Mouse (Mus musculus) forebrain, embryonic 14.5 days (tissue): ENCODE measurements around the gene Med19. TPM values are rescaled to one million over a fixed set of nuclear protein-coding genes. Genes with fewer than 3 reads are reported as not detected.
"Not testable (repeated sequence)": the region's sequence is repeated elsewhere in the genome, so short reads cannot be mapped to it uniquely, and the experiment has no call there.

ENCODE experiments used
- ATAC-seq: fragments of 200-750 bp; cut with Nextera tagmentation; 2 replicates; pipeline ENCODE4 v1.8.0; 2017; ENCODE audit warnings: mild to moderate bottlenecking, moderate library complexity
- DNase-seq: peaks from one replicate; pipeline ENCODE4 v3.0.0-alpha.2; 2015; ENCODE audit warnings: low spot score
- H3K27ac ChIP-seq: fragments of 300-500 bp; sonication (generic); 2 replicates; pipeline ENCODE4 v1.5.1; 2014; ENCODE audit warnings: low read depth, mild to moderate bottlenecking, control low read depth, low read length, moderate library complexity
- H3K27me3 ChIP-seq: fragments of 300-500 bp; sonication (generic); replicated peaks from 2 replicates; pipeline ENCODE4 v1.6.1; 2014; ENCODE audit warnings: low read length, control low read depth, mixed read lengths; ENCODE audit not compliant: control insufficient read depth, insufficient read depth
- H3K36me3 ChIP-seq: fragments of 300-500 bp; sonication (generic); 2 replicates; pipeline ENCODE4 v1.6.1; 2014; ENCODE audit warnings: low read length, control low read depth; ENCODE audit not compliant: control insufficient read depth, insufficient read depth
- H3K4me1 ChIP-seq: fragments of 300-500 bp; sonication (generic); 2 replicates; pipeline ENCODE4 v1.6.1; 2014; ENCODE audit warnings: antibody characterized with exemption, low read length, control low read depth; ENCODE audit not compliant: control insufficient read depth, insufficient read depth
- H3K4me2 ChIP-seq: fragments of 300-500 bp; sonication (generic); 2 replicates; pipeline ENCODE4 v1.6.1; 2014; ENCODE audit warnings: mild to moderate bottlenecking, control low read depth, low read length
- H3K4me3 ChIP-seq: fragments of 300-500 bp; sonication (generic); 2 replicates; pipeline ENCODE4 v1.5.1; 2014; ENCODE audit warnings: low read depth, low read length, control low read depth
- H3K9ac ChIP-seq: fragments of 300-500 bp; sonication (generic); 2 replicates; pipeline ENCODE4 v1.6.1; 2014; ENCODE audit warnings: mild to moderate bottlenecking, low read length, control low read depth, moderate library complexity
- H3K9me3 ChIP-seq: fragments of 300-500 bp; sonication (generic); replicated peaks from 2 replicates; pipeline ENCODE4 v1.6.1; 2016; ENCODE audit warnings: low read length, control low read depth, mixed read lengths; ENCODE audit not compliant: control insufficient read depth
- WGBS: fragments of 180-500 bp; shearing (Covaris S2); extraction: QIAGEN DNeasy Blood & Tissue Kit; methylation state at CpG from one replicate; pipeline ENCODE4 v1.1.7; 2014; 5-methylcytosine and 5-hydroxymethylcytosine counted together
- polyA plus RNA-seq: library from polyadenylated mRNA; unstranded; fragments of >200 nt; fragmentation: Nextera tagmentation; extraction: Ambion mirVana; gene quantifications from 2 replicates; pipeline ENCODE4 v1.2.1, GENCODE M21; 2014

The Med19 gene
- polyA plus RNA-seq, 1 experiment from 2014 or later = 55.3 TPM

- H3K4me3 ChIP-seq = no peak overlapping the region
- ATAC-seq (no peak), DNase-seq (no peak)
- no peak overlapping the region for H3K4me2 ChIP-seq
- no peaks in the 10 kb centered on the region; the same call in 1 of the 2 replicates for H3K4me1 ChIP-seq
- H3K27me3 ChIP-seq = no peaks in the 10 kb centered on the region
- H3K9me3 ChIP-seq = no peaks in the 10 kb centered on the region
- no peak overlapping the region for H3K9ac ChIP-seq
- peaks cover 40% of the 10 kb centered on the region for H3K36me3 ChIP-seq
- H3K27ac ChIP-seq = no peak overlapping the region
- WGBS = 99% methylated on average over 2 of the region's 2 CpGs
Observed at GRCm38 (mm10) chr2:84720718-84721117, 42.5 kb downstream of the Med19 start.

DNA sequence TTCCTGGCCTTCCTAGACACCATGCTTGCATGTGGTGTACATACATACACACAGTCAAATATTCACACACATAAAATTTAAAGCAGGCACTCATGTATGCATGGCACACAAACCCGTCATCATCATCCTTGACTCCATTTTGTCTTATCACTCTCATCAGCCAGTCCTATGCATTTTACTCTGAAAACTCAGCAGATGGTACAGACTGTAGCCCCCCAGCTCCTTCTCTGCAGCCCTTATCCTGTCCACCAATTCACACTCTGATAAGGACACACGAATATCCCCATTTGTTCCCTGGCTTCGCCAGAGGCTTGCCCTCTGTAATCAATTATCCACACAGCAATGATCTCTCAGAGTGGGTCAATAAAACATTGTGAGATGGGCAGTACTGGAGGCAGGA, 43.0 kb downstream of the Med19 start:
- Histone ChIP-seq H3K9ac (no peak overlapping the region), H3K4me3 (no peak overlapping the region), H3K36me3 (peaks cover 42% of the 10 kb centered on the region), H3K27ac (no peak overlapping the region), H3K9me3 (no peaks in the 10 kb centered on the region), H3K4me2 (no peak overlapping the region), H3K27me3 (no peaks in the 10 kb centered on the region), H3K4me1 (peaks cover 3% of the 10 kb centered on the region)
- DNase-seq (no peak), ATAC-seq (no peak)
- 91% methylated on average over 3 of the region's 3 CpGs for WGBS

- no peak for DNase-seq
- H3K4me3 ChIP-seq = no peak overlapping the region
- no peak overlapping the region for H3K9ac ChIP-seq
- no peak overlapping the region for H3K4me2 ChIP-seq
- H3K36me3 ChIP-seq = peaks cover 42% of the 10 kb centered on the region
- no peak for ATAC-seq
- H3K27ac ChIP-seq = no peak overlapping the region
- 95% methylated on average over 14 of the region's 14 CpGs for WGBS
- no peaks in the 10 kb centered on the region for H3K9me3 ChIP-seq
- no peaks in the 10 kb centered on the region for H3K27me3 ChIP-seq
- H3K4me1 ChIP-seq = peaks cover 8% of the 10 kb centered on the region
Observed at GRCm38 (mm10) chr2:84723856-84724255, 45.7 kb downstream of the Med19 start.

- ATAC-seq (no peak), DNase-seq (no peak)
- Histone ChIP-seq H3K4me2 (peak overlapping the region; percentile 93; the same call in 1 of the 2 replicates), H3K4me3 (no peak overlapping the region), H3K9ac (no peak overlapping the region), H3K27me3 (no peaks in the 10 kb centered on the region), H3K4me1 (peaks cover 8% of the 10 kb centered on the region), H3K27ac (no peak overlapping the region), H3K9me3 (no peaks in the 10 kb centered on the region), H3K36me3 (peaks cover 42% of the 10 kb centered on the region)
- 94% methylated on average over 10 of the region's 10 CpGs for WGBS
Observed at GRCm38 (mm10) chr2:84725770-84726169, 47.6 kb downstream of the Med19 start.

DNA sequence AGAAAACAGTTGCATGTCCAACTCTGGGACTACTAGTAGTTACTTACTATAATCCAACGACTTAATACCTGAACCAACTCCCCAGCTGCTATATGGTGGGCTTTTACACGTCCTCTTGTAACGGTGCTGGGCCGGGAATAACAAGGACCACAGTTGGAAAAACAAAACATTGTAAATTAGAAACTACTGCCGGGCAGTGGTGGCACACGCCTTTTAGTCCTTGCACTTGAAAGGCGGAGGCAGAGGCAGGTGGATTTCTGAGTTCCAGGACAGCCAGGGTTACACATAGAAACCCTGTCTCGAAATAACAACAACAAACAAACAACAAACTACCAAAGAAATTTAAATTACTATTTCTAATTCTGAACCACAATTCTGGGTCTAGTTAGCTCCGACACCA, 48.5 kb downstream of the Med19 start:
- ATAC-seq = peak; percentile 18
- 5% methylated on average over 9 of the region's 9 CpGs for WGBS
- no peak overlapping the region for H3K27ac ChIP-seq

GRCm38 (mm10) chr2:84727172-84727858, 49.1 kb downstream of the Med19 start, which contains the start of gene Clp1:
Gene Clp1 (minus strand): TSS chr2:84727350.
- peak within 1 kb of the TSS; percentile 61; the same call in 1 of the 2 replicates for H3K27ac ChIP-seq
- H3K4me1 ChIP-seq = peaks cover 8% of the 10 kb centered on the region
- DNase-seq (peak; percentile 99), ATAC-seq (peak; percentile 97)
- H3K4me3 ChIP-seq = peak within 1 kb of the TSS; percentile 64
- H3K9ac ChIP-seq = peak within 1 kb of the TSS; percentile 72
- H3K27me3 ChIP-seq = no peaks in the 10 kb centered on the region
- WGBS = under 1% methylated on average over 39 of the region's 39 CpGs
- peaks cover 29% of the 10 kb centered on the region for H3K36me3 ChIP-seq
- H3K4me2 ChIP-seq = peak within 1 kb of the TSS; percentile 93
- no peaks in the 10 kb centered on the region for H3K9me3 ChIP-seq

More for the DNA sequence above, 48.5 kb downstream of the Med19 start:
- Histone ChIP-seq H3K4me1 (peaks cover 8% of the 10 kb centered on the region), H3K4me2 (peak overlapping the region; percentile 93), H3K27me3 (no peaks in the 10 kb centered on the region), H3K9me3 (no peaks in the 10 kb centered on the region), H3K9ac (peak overlapping the region; percentile 72), H3K36me3 (peaks cover 34% of the 10 kb centered on the region), H3K4me3 (peak overlapping the region; percentile 64)
- no peak for DNase-seq

- 83% methylated on average over 5 of the region's 5 CpGs for WGBS
- not testable (repeated sequence) for H3K27ac ChIP-seq, DNase-seq, H3K9me3 ChIP-seq, H3K4me1 ChIP-seq, ATAC-seq, H3K9ac ChIP-seq, H3K4me2 ChIP-seq, H3K27me3 ChIP-seq, H3K4me3 ChIP-seq
- peaks cover 26% of the 10 kb centered on the region for H3K36me3 ChIP-seq
Observed at GRCm38 (mm10) chr2:84728191-84728590, 50.0 kb downstream of the Med19 start.

- H3K9ac ChIP-seq = no peak overlapping the region
- no peaks in the 10 kb centered on the region for H3K27me3 ChIP-seq
- no peaks in the 10 kb centered on the region for H3K9me3 ChIP-seq
- no peak overlapping the region for H3K4me2 ChIP-seq
- H3K27ac ChIP-seq = no peak overlapping the region
- no peak for DNase-seq
- 88% methylated on average over 3 of the region's 3 CpGs for WGBS
- no peak for ATAC-seq
- no peak overlapping the region for H3K4me3 ChIP-seq
- no peaks in the 10 kb centered on the region for H3K36me3 ChIP-seq
- H3K4me1 ChIP-seq = peaks cover 22% of the 10 kb centered on the region
Observed at GRCm38 (mm10) chr2:84731206-84731605, 53.0 kb downstream of the Med19 start.

DNA sequence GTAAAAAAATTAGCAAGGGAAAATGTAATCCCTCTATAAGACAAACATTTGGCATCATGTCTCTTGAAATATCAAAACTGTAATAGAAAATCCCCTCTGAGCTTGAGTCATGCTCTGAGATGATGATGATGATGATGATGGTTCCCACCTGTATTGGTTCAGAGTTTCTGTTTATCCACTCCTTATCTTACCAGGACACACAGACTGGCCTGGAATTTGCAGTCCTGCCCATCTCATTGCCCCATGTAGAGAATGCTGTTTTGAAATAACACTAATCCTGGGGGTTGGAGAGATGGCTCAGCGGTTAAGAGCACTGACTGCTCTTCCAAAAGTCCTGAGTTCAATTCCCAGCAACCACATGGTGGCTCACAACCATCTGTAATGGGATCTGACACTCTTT, 54.2 kb downstream of the Med19 start:
- no peak overlapping the region for H3K4me3 ChIP-seq
- no peaks in the 10 kb centered on the region for H3K27me3 ChIP-seq
- DNase-seq = no peak
- peaks cover 28% of the 10 kb centered on the region for H3K4me1 ChIP-seq
- no peak overlapping the region for H3K9ac ChIP-seq
- H3K36me3 ChIP-seq = no peaks in the 10 kb centered on the region
- H3K27ac ChIP-seq = no peak overlapping the region
- no peak overlapping the region for H3K4me2 ChIP-seq
- no peak for ATAC-seq
- H3K9me3 ChIP-seq = no peaks in the 10 kb centered on the region
- WGBS = 81% methylated on average over 1 of the region's 1 CpGs
